Mouse (Mus musculus) stomach, postnatal 0 days (tissue): ENCODE measurements around the gene Msmp.

Experiments
- CTCF ChIP-seq: IDR thresholded peaks from 2 replicates; pipeline ENCODE4 v1.5.1; 2016; ENCODE audit warnings: antibody characterized with exemption, low read depth, mild to moderate bottlenecking, moderate library complexity
- EP300 ChIP-seq: optimal IDR thresholded peaks from 2 replicates; pipeline ENCODE3; 2016; ENCODE audit warnings: antibody characterized with exemption

GRCm38 (mm10) chr4:43591961-43592360, 7.7 kb upstream of the Msmp start:
- TF ChIP-seq CTCF (no peak), EP300 (no peak)
